Mouse (Mus musculus) limb, embryonic 12.5 days (tissue): ENCODE results near the gene Lgalsl. TPM values are rescaled to one million over a fixed set of nuclear protein-coding genes. Genes with fewer than 3 reads are reported as not detected.
A peak's percentile ranks its signal among the peaks of the same experiment; 100 is the strongest.

Source experiments
- ATAC-seq: fragments of 200-750 bp; cut with Nextera tagmentation; 2 replicates; pipeline ENCODE4 v1.8.0; 2017; ENCODE audit warnings: low read depth, moderate TSS enrichment; ENCODE audit not compliant: insufficient number of reproducible peaks, insufficient read depth, low FRiP score, low TSS enrichment
- H3K27ac ChIP-seq: fragments of 300-500 bp; sonication (generic); 2 replicates; pipeline ENCODE4 v1.5.1; 2016; ENCODE audit warnings: mild to moderate bottlenecking, moderate library complexity
- H3K27me3 ChIP-seq: fragments of 300-500 bp; sonication (generic); 2 replicates; pipeline ENCODE4 v1.6.1; 2016; ENCODE audit warnings: mild to moderate bottlenecking, moderate library complexity
- H3K36me3 ChIP-seq: fragments of 300-500 bp; sonication (generic); 2 replicates; pipeline ENCODE4 v1.6.1; 2016; ENCODE audit warnings: mild to moderate bottlenecking, moderate library complexity
- H3K4me1 ChIP-seq: fragments of 300-500 bp; sonication (generic); replicated peaks from 2 replicates; pipeline ENCODE4 v1.6.1; 2016
- H3K4me2 ChIP-seq: fragments of 300-500 bp; sonication (generic); 2 replicates; pipeline ENCODE4 v1.6.1; 2016; ENCODE audit warnings: mild to moderate bottlenecking, moderate library complexity
- H3K4me3 ChIP-seq: fragments of 300-500 bp; sonication (generic); replicated peaks from 2 replicates; pipeline ENCODE4 v1.5.1; 2016; ENCODE audit warnings: mild to moderate bottlenecking
- H3K9ac ChIP-seq: fragments of 300-500 bp; sonication (generic); replicated peaks from 2 replicates; pipeline ENCODE4 v1.6.1; 2016; ENCODE audit warnings: mild to moderate bottlenecking, moderate library complexity
- H3K9me3 ChIP-seq: fragments of 300-500 bp; sonication (generic); 2 replicates; pipeline ENCODE4 v1.6.1; 2016; ENCODE audit warnings: mild to moderate bottlenecking, moderate library complexity
- whole genome bisulfite sequencing: fragments of 180-500 bp; shearing (Covaris S2); methylation state at CpG from one replicate; pipeline ENCODE4 v1.1.7; 2016; 5-methylcytosine and 5-hydroxymethylcytosine counted together
- polyA plus RNA-seq: library from polyadenylated mRNA; unstranded; fragments of >200 nt; fragmentation: Nextera tagmentation; extraction: Ambion mirVana; gene quantifications from 2 replicates; pipeline ENCODE4 v1.2.1, GENCODE M21; 2016

The Lgalsl gene
- polyA plus RNA-seq, 1 experiment from 2014 or later, result 33.7 TPM

DNA sequence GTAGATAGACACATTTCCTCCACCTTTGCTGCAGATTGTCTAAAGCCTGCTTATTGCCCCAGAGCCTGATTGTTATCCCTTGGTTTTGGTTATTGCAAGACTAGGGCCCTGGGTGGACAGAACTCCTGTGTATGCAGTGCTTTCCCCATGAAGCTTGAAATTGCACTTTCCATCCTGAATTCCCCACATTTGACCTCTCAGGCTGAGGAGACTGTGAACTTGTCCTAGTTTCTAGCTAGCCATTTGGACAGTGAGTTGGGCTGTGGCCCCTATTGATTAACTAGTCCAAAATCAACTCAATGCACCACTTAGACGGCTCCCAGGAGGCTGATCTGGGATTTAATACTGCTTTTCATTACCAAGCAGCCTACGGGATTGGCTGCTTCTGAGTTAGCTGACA, 6.9 kb downstream of the Lgalsl start:
- no peaks in the 10 kb centered on the region for H3K9me3 ChIP-seq
- H3K36me3 ChIP-seq, result peaks cover 24% of the 10 kb centered on the region
- H3K4me3 ChIP-seq, result no peak overlapping the region
- 55% methylated on average over 2 of the region's 2 CpGs for WGBS
- H3K9ac ChIP-seq, result no peak overlapping the region
- 0 out of 2 replicates have a peak overlapping the region, but pooled peaks have one; percentile 42 for H3K27ac ChIP-seq
- ATAC-seq, result no peak
- H3K4me1 ChIP-seq, result peaks cover 30% of the 10 kb centered on the region
- no peak overlapping the region for H3K4me2 ChIP-seq
- no peaks in the 10 kb centered on the region for H3K27me3 ChIP-seq

DNA sequence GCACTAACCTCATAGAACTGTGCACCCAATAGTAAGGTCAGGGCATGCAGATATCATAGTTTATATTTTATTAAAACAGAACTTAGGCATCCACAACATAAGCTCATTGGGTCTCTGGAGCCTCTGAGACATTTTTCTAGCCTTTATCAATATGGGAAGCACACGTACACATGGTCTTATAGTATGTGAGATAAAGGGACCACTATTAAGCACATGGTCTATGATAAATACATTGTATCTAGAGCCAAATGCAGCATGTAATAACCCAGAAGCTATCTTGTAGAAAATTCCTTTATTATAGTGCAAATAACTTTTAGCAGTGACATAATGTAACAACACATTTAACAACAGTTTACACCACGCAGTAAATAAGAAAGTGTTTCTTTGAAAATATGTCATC, 7.6 kb downstream of the Lgalsl start:
- Histone ChIP-seq H3K4me1 (peaks cover 30% of the 10 kb centered on the region), H3K27me3 (no peaks in the 10 kb centered on the region), H3K9ac (no peak overlapping the region), H3K9me3 (no peaks in the 10 kb centered on the region), H3K36me3 (peaks cover 24% of the 10 kb centered on the region), H3K4me3 (no peak overlapping the region), H3K4me2 (no peak overlapping the region), H3K27ac (no peak overlapping the region)
- ATAC-seq, result no peak
- 88% methylated on average over 2 of the region's 2 CpGs for WGBS

DNA sequence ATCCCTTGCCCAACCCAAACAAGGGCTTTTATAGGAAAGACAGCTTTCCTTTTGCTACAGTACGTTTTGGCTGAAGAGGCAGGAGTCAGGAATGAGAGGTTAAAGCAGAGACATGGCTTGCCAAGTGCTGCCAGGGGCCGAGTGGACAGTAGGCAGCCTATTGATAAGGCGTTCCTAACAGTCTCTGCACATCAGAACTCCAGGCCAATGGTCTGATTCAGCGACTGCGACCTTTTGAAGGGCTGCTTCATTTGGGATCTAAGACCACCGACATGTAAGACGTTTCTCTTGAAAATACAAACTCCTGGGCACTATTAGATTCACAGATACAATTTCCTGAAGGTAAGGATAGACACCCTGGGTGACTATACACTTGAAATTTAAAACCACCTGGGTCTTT, 9.5 kb downstream of the Lgalsl start:
- Histone ChIP-seq H3K27ac (no peak overlapping the region), H3K9me3 (no peaks in the 10 kb centered on the region), H3K4me2 (no peak overlapping the region), H3K9ac (no peak overlapping the region), H3K27me3 (no peaks in the 10 kb centered on the region), H3K36me3 (peaks cover 6% of the 10 kb centered on the region), H3K4me3 (no peak overlapping the region), H3K4me1 (peaks cover 30% of the 10 kb centered on the region)
- 76% methylated on average over 7 of the region's 7 CpGs for WGBS
- ATAC-seq, result no peak

DNA sequence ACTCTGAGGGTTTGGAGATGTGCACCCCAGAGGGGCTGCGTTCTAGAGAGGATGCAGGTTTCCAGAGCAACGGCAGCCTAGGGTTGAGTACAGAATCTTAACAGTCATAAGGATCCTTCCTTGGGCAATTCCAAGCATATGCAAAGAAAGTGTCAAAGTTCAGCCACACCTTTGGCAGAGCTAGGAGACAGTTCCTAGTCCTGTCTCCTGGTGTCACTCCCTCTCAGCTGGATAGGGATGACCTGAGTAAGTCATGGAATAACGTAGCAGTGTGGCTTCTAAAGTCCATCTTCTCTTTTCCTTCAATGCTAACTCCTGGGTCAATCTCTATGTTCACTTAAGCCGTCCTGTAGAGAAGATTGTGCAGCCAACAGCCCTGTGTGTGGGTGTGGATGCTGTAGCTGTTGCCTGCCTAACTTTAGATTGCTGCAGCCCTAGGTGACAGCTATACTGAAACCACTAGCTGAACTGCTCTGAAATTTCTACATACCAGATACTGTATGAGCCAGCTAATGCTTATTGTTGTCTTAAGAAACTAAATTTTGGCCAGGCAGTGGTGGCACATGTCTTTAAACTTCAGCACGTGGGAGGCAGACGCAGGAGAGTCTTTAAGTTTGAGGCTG, 16.8 kb downstream of the Lgalsl start:
- Histone ChIP-seq H3K4me3 (no peak overlapping the region), H3K36me3 (no peaks in the 10 kb centered on the region), H3K27ac (no peak overlapping the region), H3K9ac (no peak overlapping the region), H3K27me3 (peaks cover 4% of the 10 kb centered on the region; the same call in 1 of the 2 replicates), H3K9me3 (no peaks in the 10 kb centered on the region), H3K4me2 (no peak overlapping the region), H3K4me1 (peaks cover 10% of the 10 kb centered on the region; the same call in 1 of the 2 replicates)
- 86% methylated on average over 6 of the region's 6 CpGs for WGBS
- no peak for ATAC-seq

DNA sequence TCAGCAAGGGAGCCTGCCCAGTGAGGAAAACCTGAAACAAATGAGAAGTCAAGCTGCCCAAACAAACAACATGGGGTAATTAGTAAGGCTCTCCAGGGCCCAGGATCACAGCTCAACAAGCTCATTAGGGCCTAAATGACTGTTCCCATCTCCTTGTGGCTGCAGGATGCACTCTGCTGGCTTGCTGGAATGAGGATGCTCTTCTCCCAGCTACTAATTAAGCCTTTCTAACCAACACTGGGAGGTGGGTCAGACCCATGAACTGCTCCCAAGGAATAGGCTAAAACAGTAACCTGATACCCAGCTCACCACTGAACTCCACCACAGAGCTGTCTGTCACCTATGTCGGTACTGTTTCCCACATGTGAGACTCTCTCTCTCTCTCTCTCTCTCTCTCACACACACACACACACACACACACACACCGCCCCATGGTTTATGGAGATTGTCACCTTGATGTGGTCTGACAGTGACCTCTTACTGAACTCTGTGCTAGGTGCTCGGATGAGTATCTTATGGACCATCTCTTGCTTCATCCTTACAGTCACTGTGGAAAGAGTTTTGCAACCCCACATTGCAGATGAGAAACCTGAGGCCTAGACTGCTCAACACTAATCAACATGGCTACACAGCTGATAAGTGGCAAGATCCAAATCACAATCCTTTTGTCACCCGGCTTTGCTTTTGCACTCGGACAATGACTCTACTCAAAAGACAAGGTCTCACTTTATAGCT, 18.5 kb downstream of the Lgalsl start:
- Histone ChIP-seq H3K9ac (no peak overlapping the region), H3K4me1 (peaks cover 10% of the 10 kb centered on the region; the same call in 1 of the 2 replicates), H3K36me3 (no peaks in the 10 kb centered on the region), H3K4me3 (no peak overlapping the region), H3K27me3 (peaks cover 4% of the 10 kb centered on the region; the same call in 1 of the 2 replicates), H3K27ac (no peak overlapping the region), H3K4me2 (no peak overlapping the region), H3K9me3 (no peaks in the 10 kb centered on the region)
- WGBS, result 58% methylated on average over 5 of the region's 5 CpGs
- ATAC-seq, result no peak

DNA sequence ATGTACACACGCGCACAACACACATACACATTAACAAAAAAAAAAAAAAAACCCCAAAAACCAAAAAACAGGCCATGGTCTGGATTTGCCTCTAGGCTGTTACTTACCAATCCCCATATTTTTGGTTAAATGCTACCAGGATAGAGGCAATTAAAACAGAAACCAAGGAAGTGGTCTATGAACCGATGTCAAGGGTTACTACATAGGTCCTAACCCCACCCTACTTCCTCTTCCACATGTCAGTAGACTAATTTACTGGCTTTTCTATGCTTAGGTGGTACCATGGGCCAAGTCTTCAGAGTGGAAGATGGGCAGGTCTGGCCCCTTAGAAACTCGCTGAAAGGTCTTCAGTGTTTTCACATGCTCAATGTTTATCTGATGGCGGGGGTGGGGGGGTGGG, 24.2 kb downstream of the Lgalsl start:
- H3K9me3 ChIP-seq, result no peaks in the 10 kb centered on the region
- WGBS, result 88% methylated on average over 5 of the region's 5 CpGs
- H3K4me3 ChIP-seq, result no peak overlapping the region
- no peak for ATAC-seq
- 0 out of 2 replicates have a peak, but pooled peaks cover 3% of the 10 kb centered on the region for H3K4me1 ChIP-seq
- no peak overlapping the region for H3K4me2 ChIP-seq
- no peak overlapping the region for H3K9ac ChIP-seq
- peaks cover 4% of the 10 kb centered on the region; the same call in 1 of the 2 replicates for H3K27me3 ChIP-seq
- no peak overlapping the region for H3K27ac ChIP-seq
- H3K36me3 ChIP-seq, result no peaks in the 10 kb centered on the region

DNA sequence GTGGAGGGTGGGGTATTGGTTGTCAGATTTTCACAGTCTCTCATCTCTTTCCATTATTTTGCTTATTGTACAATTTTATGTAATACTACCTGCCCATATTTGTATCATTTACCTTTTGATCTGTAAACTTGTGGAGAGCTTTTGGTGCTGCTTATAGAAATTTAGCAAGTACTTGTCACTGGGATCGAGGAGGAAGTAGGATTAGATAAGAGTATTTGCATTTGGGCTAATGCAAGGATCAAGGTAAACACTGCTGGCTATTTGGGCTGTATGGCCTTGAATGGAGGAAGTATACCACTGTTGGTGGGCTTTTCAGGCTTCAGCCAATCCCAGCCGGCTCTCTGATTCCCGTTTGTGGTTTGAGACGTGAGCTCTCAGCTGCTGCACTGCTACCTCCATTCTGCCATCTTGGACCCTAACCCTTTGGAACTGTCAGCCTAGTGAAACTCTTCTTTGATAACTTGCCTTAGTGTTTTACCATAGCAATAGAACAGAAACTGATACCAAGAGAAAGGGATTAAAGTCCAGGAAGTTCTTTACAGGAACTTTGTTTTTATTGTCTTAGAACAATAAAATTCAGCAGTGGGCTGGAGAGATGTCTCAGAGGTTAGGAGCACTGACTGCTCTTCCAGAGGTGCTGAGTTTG, 25.1 kb downstream of the Lgalsl start:
- 64% methylated on average over 4 of the region's 4 CpGs for WGBS
- no peak overlapping the region for H3K4me2 ChIP-seq
- no peak overlapping the region for H3K4me3 ChIP-seq
- ATAC-seq, result no peak
- no peaks in the 10 kb centered on the region for H3K27me3 ChIP-seq
- H3K9ac ChIP-seq, result no peak overlapping the region
- no peaks in the 10 kb centered on the region for H3K36me3 ChIP-seq
- H3K9me3 ChIP-seq, result no peaks in the 10 kb centered on the region
- H3K27ac ChIP-seq, result no peak overlapping the region
- H3K4me1 ChIP-seq, result peaks cover 5% of the 10 kb centered on the region

DNA sequence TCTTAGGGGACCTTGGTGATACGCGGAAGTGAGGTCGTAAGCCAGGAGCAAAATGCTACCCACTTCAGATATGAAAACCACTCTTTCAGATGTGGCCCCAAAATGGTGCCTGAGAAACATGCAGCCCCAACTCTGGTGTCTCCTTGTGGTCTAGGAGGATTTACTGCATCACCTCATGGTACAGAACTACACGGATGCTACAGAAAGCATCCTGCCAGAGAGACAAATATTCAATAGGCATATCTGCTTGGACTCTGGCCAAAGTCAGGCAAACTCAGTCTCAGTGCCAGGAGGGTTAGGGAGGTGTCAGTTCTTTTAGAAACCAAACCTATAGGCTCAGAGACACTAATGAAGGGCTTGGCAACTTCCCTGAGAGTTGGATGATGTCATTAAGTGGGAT, 26.4 kb downstream of the Lgalsl start:
- Histone ChIP-seq H3K36me3 (no peaks in the 10 kb centered on the region), H3K4me1 (peaks cover 16% of the 10 kb centered on the region), H3K27me3 (no peaks in the 10 kb centered on the region), H3K9ac (no peak overlapping the region), H3K4me2 (no peak overlapping the region), H3K4me3 (no peak overlapping the region), H3K9me3 (no peaks in the 10 kb centered on the region), H3K27ac (no peak overlapping the region)
- 92% methylated on average over 4 of the region's 4 CpGs for WGBS
- no peak for ATAC-seq

DNA sequence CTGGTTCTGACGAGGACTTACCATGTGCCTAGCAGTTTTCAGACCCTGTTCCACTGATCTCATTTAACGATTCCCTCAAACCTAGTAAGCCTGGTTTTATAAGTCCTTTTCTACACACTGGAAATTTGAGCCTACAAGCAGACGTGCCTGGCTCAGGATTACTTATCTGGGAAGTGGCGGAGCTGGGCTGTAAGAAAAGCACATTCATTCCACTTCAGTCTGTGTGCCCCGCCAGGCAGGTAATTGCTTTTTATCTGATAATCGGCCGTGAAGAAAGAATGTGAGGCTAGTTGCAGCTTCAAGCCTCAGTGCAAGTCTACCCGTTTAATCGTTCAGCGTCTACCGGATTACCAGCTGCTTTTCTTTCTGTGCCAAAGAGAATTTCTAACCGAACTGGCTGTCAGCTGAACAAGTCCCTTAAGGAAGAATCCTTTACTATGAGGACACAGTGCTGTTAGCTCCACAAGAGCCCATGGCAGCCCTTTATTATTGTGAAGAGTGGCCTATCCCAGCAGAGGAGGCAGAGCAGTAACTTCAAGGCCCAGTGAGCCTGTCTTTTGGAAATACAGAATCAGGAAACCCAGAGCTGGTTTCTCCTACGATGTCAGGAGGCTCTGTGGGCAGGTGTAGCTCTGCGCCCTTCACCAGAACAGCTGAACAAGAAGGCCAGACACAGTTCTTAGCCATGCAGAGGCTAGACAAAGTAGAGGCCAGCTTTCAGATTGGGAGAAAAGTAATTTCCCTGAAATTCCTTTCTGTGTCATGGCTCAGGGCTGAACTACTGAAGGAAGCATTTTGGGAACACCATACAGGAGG, 30.4 kb downstream of the Lgalsl start:
- H3K4me1 ChIP-seq, result peaks cover 16% of the 10 kb centered on the region
- no peaks in the 10 kb centered on the region for H3K36me3 ChIP-seq
- no peak overlapping the region for H3K9ac ChIP-seq
- H3K4me3 ChIP-seq, result no peak overlapping the region
- H3K27me3 ChIP-seq, result peaks cover 4% of the 10 kb centered on the region; the same call in 1 of the 2 replicates
- peak; percentile 75; the same call in 1 of the 2 replicates for ATAC-seq
- H3K4me2 ChIP-seq, result peak overlapping the region; percentile 9
- H3K9me3 ChIP-seq, result peaks cover 7% of the 10 kb centered on the region; the same call in 1 of the 2 replicates
- H3K27ac ChIP-seq, result peak overlapping the region; percentile 71
- 20% methylated on average over 14 of the region's 14 CpGs for WGBS

DNA sequence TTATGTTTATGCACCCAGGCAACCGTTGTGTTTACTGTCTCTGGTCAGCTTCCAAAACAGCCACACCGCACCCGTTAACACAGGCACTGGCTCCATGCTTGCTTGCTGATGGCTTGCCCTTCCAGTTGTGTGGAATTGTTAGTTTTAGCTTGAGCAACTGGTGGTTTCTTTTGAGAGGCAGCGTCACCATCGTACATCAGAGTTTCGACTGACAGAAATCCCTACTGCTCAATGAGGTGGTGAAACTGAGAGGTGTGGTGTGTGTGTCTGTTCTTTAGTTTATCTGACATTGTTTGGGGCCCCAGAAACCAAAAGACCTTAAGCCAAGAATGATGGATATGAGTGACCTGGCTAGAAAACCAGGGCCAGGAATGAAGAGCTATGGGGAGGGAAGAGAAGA, 33.0 kb downstream of the Lgalsl start:
- 95% methylated on average over 6 of the region's 6 CpGs for WGBS
- H3K4me2 ChIP-seq, result no peak overlapping the region
- ATAC-seq, result no peak
- peaks cover 4% of the 10 kb centered on the region; the same call in 1 of the 2 replicates for H3K27me3 ChIP-seq
- peaks cover 7% of the 10 kb centered on the region; the same call in 1 of the 2 replicates for H3K9me3 ChIP-seq
- no peak overlapping the region for H3K27ac ChIP-seq
- peaks cover 19% of the 10 kb centered on the region for H3K4me1 ChIP-seq
- no peaks in the 10 kb centered on the region for H3K36me3 ChIP-seq
- no peak overlapping the region for H3K4me3 ChIP-seq
- no peak overlapping the region for H3K9ac ChIP-seq
